10 mouse cellular contexts compared by ENCODE assay signal in the genomic region with DNA sequence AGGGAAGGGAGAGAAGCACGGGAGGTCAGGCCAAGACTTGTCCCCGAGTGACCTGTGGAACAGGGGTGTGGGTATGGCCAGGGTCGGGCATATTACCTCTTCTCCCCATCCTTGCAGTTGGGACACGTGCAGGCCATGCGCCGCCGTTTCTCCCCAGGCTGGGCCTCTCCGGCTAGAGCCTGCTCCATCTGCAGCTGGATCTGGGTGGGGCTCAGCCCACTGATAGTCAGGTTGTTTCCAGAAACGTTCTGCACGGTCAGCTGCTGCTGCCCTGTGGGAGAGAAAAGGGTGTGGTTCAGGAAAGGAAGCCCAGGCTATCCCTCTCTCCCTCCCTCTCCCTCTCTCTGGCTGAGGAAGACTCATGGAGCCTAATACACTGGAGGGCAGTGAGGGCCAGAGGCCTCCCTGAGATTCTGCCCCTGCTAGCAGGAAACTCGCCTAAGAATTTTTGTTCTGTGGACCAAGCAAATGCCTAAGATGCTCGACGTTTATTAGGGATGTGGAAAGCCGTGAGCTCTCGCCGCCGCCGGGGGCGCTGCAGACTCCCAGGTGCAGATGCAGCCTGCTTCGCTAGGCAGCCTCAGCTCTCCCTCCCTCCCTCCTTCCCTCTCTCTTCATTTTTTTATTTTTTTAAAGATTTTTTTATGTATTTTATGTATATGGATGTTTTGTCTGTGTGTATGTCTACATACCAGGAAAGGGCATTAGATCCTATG. TPM values are rescaled to one million over a fixed set of nuclear protein-coding genes. Genes with fewer than 3 reads are reported as not detected.
DNase-seq lines count a peak whose midpoint lies in the region; ATAC-seq lines count a peak whose summit lies in the region.
"Had no signal": no experiment of that assay in that cellular context is flagged by ENCODE, and none has a peak within 500 bp of the region (broad histone marks: within the 10 kb centered on the region; RNA-seq: fewer than 3 reads in every experiment).

No protein-coding gene starts in this region.

- no peaks in the 10 kb centered on the region for H3K9me3 ChIP-seq in stomach, embryonic 15.5 days

- H3K36me3 ChIP-seq in stomach, embryonic 15.5 days = peaks cover 48% of the 10 kb centered on the region

- peak overlapping the region; percentile 32; the same call in 1 of the 2 replicates for H3K27ac ChIP-seq in stomach, embryonic 15.5 days

- ATAC-seq in stomach, embryonic 15.5 days (ENCODE audit: insufficient read depth, low FRiP score, low read depth) = peak; percentile 72
- ATAC-seq: CD4-positive, CD25-positive, alpha-beta regulatory T cell, adult 4 months had no signal

- H3K4me1 ChIP-seq in stomach, embryonic 15.5 days = no peaks in the 10 kb centered on the region

- WGBS in stomach, embryonic 15.5 days = 58% methylated on average over 20 of the region's 20 CpGs

- peak; percentile 96 for DNase-seq in heart, adult 11 months
- DNase-seq in heart, postnatal 4 days = no peak
- DNase-seq in right cerebral cortex, postnatal 4 days = peak; percentile 51
- DNase-seq in right cerebral cortex, postnatal 36 days (ENCODE audit: low spot score in 2 of 2) = no peak
- peak; percentile 50 to 64 for DNase-seq in gastrocnemius, postnatal 4 days (ENCODE audit: low spot score in 2 of 2)
- DNase-seq in cerebellum, adult 9-10 months = no peak
- DNase-seq in adrenal gland, postnatal 14 days = no peak

- H3K27me3 ChIP-seq in stomach, embryonic 15.5 days (replicated peaks) = no peaks in the 10 kb centered on the region

- H3K9ac ChIP-seq in stomach, embryonic 15.5 days = no peak overlapping the region

- H3K4me3 ChIP-seq in stomach, embryonic 15.5 days (replicated peaks) = no peak overlapping the region

- H3K4me2 ChIP-seq in stomach, embryonic 15.5 days = no peak overlapping the region

RNA-seq across cellular contexts. Expression of gene Pnpo, which starts 12.4 kb away (rescaled TPM):
- 10 to 100 TPM; 10.6 to 16.7 TPM for total RNA-seq in heart, postnatal 4 days (2021)
- total RNA-seq in gastrocnemius, postnatal 4 days (2021) = 1 to 10 TPM; 8.2 to 8.3 TPM
- 63.6 and 85.7 TPM in 2 replicates for polyA plus RNA-seq in stomach, embryonic 15.5 days (2015; fragmentation: Nextera tagmentation; extraction: Ambion mirVana)
- total RNA-seq in adrenal gland, postnatal 14 days (2021) = 28.3 and 31.9 TPM in 2 replicates

RNA-seq across cellular contexts. Expression of gene Sp2, which starts 26.6 kb away (rescaled TPM):
- total RNA-seq in heart, postnatal 4 days (2021) = 10 to 100 TPM; 18.8 to 19.3 TPM
- total RNA-seq in gastrocnemius, postnatal 4 days (2021) = 10 to 100 TPM; 15.1 to 16.5 TPM
- polyA plus RNA-seq in stomach, embryonic 15.5 days (2015; fragmentation: Nextera tagmentation; extraction: Ambion mirVana) = 12.7 and 13.5 TPM in 2 replicates
- 15.5 and 18.3 TPM in 2 replicates for total RNA-seq in adrenal gland, postnatal 14 days (2021)

RNA-seq across cellular contexts. Expression of gene Prr15l, which starts 28.3 kb away (rescaled TPM):
- under 1 TPM; 0.32 to 0.36 TPM for total RNA-seq in heart, postnatal 4 days (2021)
- total RNA-seq in gastrocnemius, postnatal 4 days (2021) = not detected
- 55.2 and 65.6 TPM in 2 replicates for polyA plus RNA-seq in stomach, embryonic 15.5 days (2015; fragmentation: Nextera tagmentation; extraction: Ambion mirVana)
- total RNA-seq in adrenal gland, postnatal 14 days (2021) = 0.37 TPM in 1 of 2 replicates, not detected in the other
- total RNA-seq: common myeloid progenitor, adult 5-6 weeks had no signal

RNA-seq across cellular contexts. Expression of gene Cdk5rap3, which starts 39.9 kb away (rescaled TPM):
- 10 to 100 TPM; 34.6 to 35.6 TPM for total RNA-seq in heart, postnatal 4 days (2021)
- total RNA-seq in gastrocnemius, postnatal 4 days (2021) = 10 to 100 TPM; 39.2 to 45.1 TPM
- polyA plus RNA-seq in stomach, embryonic 15.5 days (2015; fragmentation: Nextera tagmentation; extraction: Ambion mirVana) = 67.2 and 76.5 TPM in 2 replicates
- 48.6 and 49.9 TPM in 2 replicates for total RNA-seq in adrenal gland, postnatal 14 days (2021)

RNA-seq across cellular contexts. Expression of gene Sp6, which starts 57.0 kb away (rescaled TPM):
- not detected for total RNA-seq in heart, postnatal 4 days (2021)
- under 1 TPM; 0.27 to 0.34 TPM for total RNA-seq in gastrocnemius, postnatal 4 days (2021)
- 1.4 and 3.7 TPM in 2 replicates for polyA plus RNA-seq in stomach, embryonic 15.5 days (2015; fragmentation: Nextera tagmentation; extraction: Ambion mirVana)
- 0.22 and 0.30 TPM in 2 replicates for total RNA-seq in adrenal gland, postnatal 14 days (2021)

Comparison
In these comparisons a context has a peak if more than half of its experiments do, and no peak if none do; other contexts are left out.
1. DNase-seq: peak in heart, adult 11 months (single experiment), right cerebral cortex, postnatal 4 days (single experiment) and gastrocnemius, postnatal 4 days (2 of 2); none in heart, postnatal 4 days (single experiment), right cerebral cortex, postnatal 36 days (0 of 2), cerebellum, adult 9-10 months (single experiment) and adrenal gland, postnatal 14 days (single experiment).